Mouse (Mus musculus) MEL (cell line): ENCODE results near the gene Pex13. TPM values are rescaled to one million over a fixed set of nuclear protein-coding genes. Genes with fewer than 3 reads are reported as not detected.

Experiments used
- DNase-seq: peaks from one replicate; pipeline ENCODE4 v3.0.0; 2011; ENCODE audit warnings: low read depth, low spot score
- H3K27ac ChIP-seq: 2 replicates; pipeline ENCODE4 v1.5.1; 2012; ENCODE audit warnings: low read depth, mild to moderate bottlenecking, control low read depth, low read length, moderate library complexity; ENCODE audit not compliant: control insufficient read depth
- H3K27me3 ChIP-seq, 2 experiments: fragments of 150-350 bp in 1 of 2; sonication (generic) in 1 of 2; 2 replicates each; pipeline ENCODE4 v1.6.1; 2012; ENCODE audit warnings: low read length in 2 of 2, mild to moderate bottlenecking in 2 of 2, improper control_type of control experiment in 1 of 2, moderate library complexity in 1 of 2; ENCODE audit not compliant: insufficient read depth in 2 of 2, control insufficient read depth in 1 of 2
- H3K36me3 ChIP-seq, 2 experiments: 2 replicates each; pipeline ENCODE4 v1.6.1; 2012 to 2014; ENCODE audit warnings: low read length in 2 of 2, improper control_type of control experiment in 1 of 2, inconsistent platforms in 1 of 2, mild to moderate bottlenecking in 1 of 2; ENCODE audit not compliant: insufficient read depth in 2 of 2, control insufficient read depth in 1 of 2
- H3K4me1 ChIP-seq, 2 experiments: fragments of 150-350 bp in 1 of 2; sonication (generic) in 1 of 2; 2 replicates each; pipeline ENCODE4 v1.6.1; 2012; ENCODE audit warnings: low read length in 2 of 2, improper control_type of control experiment in 1 of 2, mild to moderate bottlenecking in 1 of 2; ENCODE audit not compliant: insufficient read depth in 2 of 2, control insufficient read depth in 1 of 2
- H3K4me3 ChIP-seq, 2 experiments: fragments of 150-350 bp in 1 of 2; sonication (generic) in 1 of 2; 2 replicates each; pipeline ENCODE4 v1.5.1; 2012; ENCODE audit warnings: low read depth in 2 of 2, low read length in 2 of 2, mild to moderate bottlenecking in 2 of 2, moderate library complexity in 2 of 2, control low read depth in 1 of 2, improper control_type of control experiment in 1 of 2; ENCODE audit not compliant: control insufficient read depth in 1 of 2, insufficient read depth in 1 of 2
- H3K79me2 ChIP-seq: 2 replicates; pipeline ENCODE4 v1.6.1; 2012; ENCODE audit warnings: mild to moderate bottlenecking, low read length, moderate library complexity; ENCODE audit not compliant: control insufficient read depth, poor library complexity, insufficient read depth
- H3K9ac ChIP-seq: 2 replicates; pipeline ENCODE4 v1.6.1; 2012; ENCODE audit warnings: low read depth, mild to moderate bottlenecking, control low read depth, low read length, moderate library complexity; ENCODE audit not compliant: control insufficient read depth, poor library complexity, severe bottlenecking
- H3K9me3 ChIP-seq: fragments of 150-350 bp; sonication (generic); replicated peaks from 2 replicates; pipeline ENCODE4 v1.6.1; 2012; ENCODE audit warnings: mild to moderate bottlenecking, low read length, improper control_type of control experiment, moderate library complexity; ENCODE audit not compliant: insufficient read depth
- CHD1 ChIP-seq: IDR thresholded peaks from 2 replicates; pipeline ENCODE4 v1.6.1; 2012; ENCODE audit warnings: low read depth, mild to moderate bottlenecking, inconsistent platforms, low read length, improper control_type of control experiment
- CHD2 ChIP-seq: IDR thresholded peaks from 2 replicates; pipeline ENCODE4 v1.6.1; 2011; ENCODE audit warnings: low read length, improper control_type of control experiment
- E2F4 ChIP-seq: IDR thresholded peaks from 2 replicates; pipeline ENCODE4 v1.6.1; 2011; ENCODE audit warnings: low read depth, low read length, improper control_type of control experiment, borderline replicate concordance
- ETS1 ChIP-seq: IDR thresholded peaks from 2 replicates; pipeline ENCODE4 v1.6.1; 2012; ENCODE audit warnings: low read depth, mild to moderate bottlenecking, inconsistent platforms, low read length, improper control_type of control experiment, moderate library complexity
- HCFC1 ChIP-seq: IDR thresholded peaks from 2 replicates; pipeline ENCODE4 v1.6.1; 2012; ENCODE audit warnings: low read depth, mild to moderate bottlenecking, inconsistent platforms, low read length, improper control_type of control experiment, moderate library complexity
- KAT2A ChIP-seq: conservative IDR thresholded peaks from 2 replicates; pipeline ENCODE4 v1.6.1; 2012; ENCODE audit warnings: low read depth, low read length, improper control_type of control experiment, inconsistent platforms
- MXI1 ChIP-seq: IDR thresholded peaks from 2 replicates; pipeline ENCODE4 v1.6.1; 2011; ENCODE audit warnings: mild to moderate bottlenecking, low read depth, low read length, improper control_type of control experiment
- NELFE ChIP-seq: IDR thresholded peaks from 2 replicates; pipeline ENCODE4 v1.6.1; 2011; ENCODE audit warnings: low read depth, low read length, improper control_type of control experiment
- NRF1 ChIP-seq: IDR thresholded peaks from 2 replicates; pipeline ENCODE4 v1.6.1; 2014; ENCODE audit warnings: low read depth, mild to moderate bottlenecking, inconsistent platforms, low read length, improper control_type of control experiment, moderate library complexity; ENCODE audit not compliant: poor library complexity, insufficient read depth, severe bottlenecking
- POLR2A ChIP-seq, 2 experiments: IDR thresholded peaks; 2 replicates each; pipeline ENCODE4 v1.6.1; 2011 to 2012; ENCODE audit warnings: low read length in 2 of 2, mild to moderate bottlenecking in 2 of 2, control low read depth in 1 of 2, improper control_type of control experiment in 1 of 2, low read depth in 1 of 2, moderate library complexity in 1 of 2; ENCODE audit not compliant: control insufficient read depth in 1 of 2, insufficient read depth in 1 of 2, poor library complexity in 1 of 2
- POLR2AphosphoS5 ChIP-seq: IDR thresholded peaks from 2 replicates; pipeline ENCODE4 v1.6.1; 2012; ENCODE audit warnings: low read depth, borderline replicate concordance, mild to moderate bottlenecking, inconsistent platforms, low read length, moderate library complexity, mixed read lengths
- RCOR1 ChIP-seq: IDR thresholded peaks from 2 replicates; pipeline ENCODE4 v1.6.1; 2012; ENCODE audit warnings: low read depth, mild to moderate bottlenecking, inconsistent platforms, low read length, improper control_type of control experiment
- TAL1 ChIP-seq: IDR thresholded peaks from 2 replicates; pipeline ENCODE4 v1.6.1; 2012; ENCODE audit warnings: mild to moderate bottlenecking, inconsistent platforms, low read length, moderate library complexity, mixed read lengths
- USF1 ChIP-seq: IDR thresholded peaks from 2 replicates; pipeline ENCODE4 v1.6.1; 2014; ENCODE audit warnings: low read depth, mild to moderate bottlenecking, inconsistent platforms, low read length, improper control_type of control experiment, moderate library complexity
- ZNF384 ChIP-seq: IDR thresholded peaks from 2 replicates; pipeline ENCODE4 v1.6.1; 2012; ENCODE audit warnings: low read depth, mild to moderate bottlenecking, inconsistent platforms, low read length, improper control_type of control experiment
- polyA plus RNA-seq, 2 experiments: library from polyadenylated mRNA; stranded (reverse) in 1 of 2; unstranded in 1 of 2; fragments of >175 nt in 1 of 2; fragments of >200 nt in 1 of 2; gene quantifications; 2 replicates each; pipeline versions ENCODE4 v1.2.1 to v1.2.4; 2012; ENCODE audit warnings: low replicate concordance in 2 of 2, low read depth in 1 of 2; ENCODE audit not compliant: insufficient read length in 2 of 2, insufficient read depth in 1 of 2, missing spikeins in 1 of 2
- total RNA-seq: library from RNA; depleted of rRNA; stranded (reverse); fragments of 300-350 nt; gene quantifications from 2 replicates; pipeline ENCODE4 v1.2.3, GENCODE M21; 2012

Gene Pex13
- total and polyA plus RNA-seq, 3 experiments = 24.7 TPM; not detected in 1

- no peak for DNase-seq
- peaks cover 7% of the 10 kb centered on the region for H3K79me2 ChIP-seq
- H3K27me3 ChIP-seq = no peaks in the 10 kb centered on the region
- peaks cover 2 to 5% of the 10 kb centered on the region in 2 experiments; a peak in 2 of 4 replicates for H3K4me1 ChIP-seq
- H3K36me3 ChIP-seq = peaks cover 7 to 18% of the 10 kb centered on the region in 2 experiments
- H3K9ac ChIP-seq = no peak overlapping the region
- H3K9me3 ChIP-seq = no peaks in the 10 kb centered on the region
- no peak for TF ChIP-seq E2F4
- TF ChIP-seq ETS1 = no peak
- TF ChIP-seq HCFC1 = no peak
- TF ChIP-seq CHD2 = no peak
- TF ChIP-seq RCOR1 = no peak
- no peak for TF ChIP-seq KAT2A
- TF ChIP-seq POLR2AphosphoS5 = no peak
- TF ChIP-seq USF1 = no peak
- no peak for TF ChIP-seq TAL1
- no peak for TF ChIP-seq POLR2A (IDR thresholded peaks at IDR 0.05; ENCODE audit: control insufficient read depth in 1 of 2, insufficient read depth in 1 of 2, low read depth in 1 of 2, low read length in 2 of 2, poor library complexity in 1 of 2)
- no peak for TF ChIP-seq MXI1
- TF ChIP-seq, all 39 proteins: peak for 0
- no peak overlapping the region for H3K27ac ChIP-seq
- H3K4me3 ChIP-seq = no peak overlapping the region
Measured at GRCm38 (mm10) chr11:23693286-23693685, 27.5 kb upstream of the Pex13 start.

GRCm38 (mm10) chr11:23688060-23688459, 22.3 kb upstream of the Pex13 start:
- no peaks in the 10 kb centered on the region for H3K79me2 ChIP-seq
- peaks cover 4 to 14% of the 10 kb centered on the region in 2 experiments for H3K36me3 ChIP-seq
- H3K27me3 ChIP-seq = no peaks in the 10 kb centered on the region
- TF ChIP-seq ZNF384 (no peak), KAT2A (no peak), HCFC1 (no peak), ETS1 (no peak), CHD1 (no peak), NELFE (no peak), USF1 (no peak)
- H3K9ac ChIP-seq = no peak overlapping the region
- H3K4me1 ChIP-seq = no peaks in the 10 kb centered on the region
- no peaks in the 10 kb centered on the region for H3K9me3 ChIP-seq
- H3K27ac ChIP-seq = no peak overlapping the region
- DNase-seq = peak; percentile 27
- no peak overlapping the region for H3K4me3 ChIP-seq

- H3K9me3 ChIP-seq = no peaks in the 10 kb centered on the region
- no peaks in the 10 kb centered on the region for H3K79me2 ChIP-seq
- H3K27ac ChIP-seq = no peak overlapping the region
- peaks cover 6 to 21% of the 10 kb centered on the region in 2 experiments for H3K36me3 ChIP-seq
- H3K4me3 ChIP-seq = no peak overlapping the region
- no peaks in the 10 kb centered on the region for H3K27me3 ChIP-seq
- H3K9ac ChIP-seq = no peak overlapping the region
- DNase-seq = no peak
- TF ChIP-seq USF1 = no peak
- TF ChIP-seq NRF1 = no peak
- TF ChIP-seq HCFC1 = no peak
- no peak for TF ChIP-seq KAT2A
- no peaks in the 10 kb centered on the region for H3K4me1 ChIP-seq
Measured at GRCm38 (mm10) chr11:23686671-23687070, 20.9 kb upstream of the Pex13 start.
